Mouse (Mus musculus): ENCODE data around the gene Ormdl3. TPM values are rescaled to one million over a fixed set of nuclear protein-coding genes. Genes with fewer than 3 reads are reported as not detected.

The Ormdl3 gene
- polyA plus RNA-seq, 1 experiment = 43.5 TPM

- H3K36me3 ChIP-seq (ENCODE audit: control insufficient read depth, insufficient read depth) = no peaks in the 10 kb centered on the region
- TF ChIP-seq MYOD1 (IDR thresholded peaks at IDR 0.05; ENCODE audit: control insufficient read depth in 1 of 3, insufficient read length in 2 of 3, low read depth in 2 of 3) = no peak
- no peak for TF ChIP-seq TCF3 (IDR thresholded peaks at IDR 0.05; ENCODE audit: insufficient read length, low read depth)
- no peak for TF ChIP-seq E2F4 (IDR thresholded peaks at IDR 0.05; ENCODE audit: insufficient read depth)
- no peak for TF ChIP-seq TCF12 (IDR thresholded peaks at IDR 0.05; ENCODE audit: insufficient read depth, poor library complexity, severe bottlenecking)
- no peak for TF ChIP-seq POLR2A (IDR thresholded peaks at IDR 0.05; ENCODE audit: insufficient read length, low read depth)
- TF ChIP-seq MAX (IDR thresholded peaks at IDR 0.05; ENCODE audit: low read depth) = no peak
- TF ChIP-seq REST (IDR thresholded peaks at IDR 0.05; ENCODE audit: insufficient read depth, insufficient read length) = no peak
- no peak for TF ChIP-seq MYOG (IDR thresholded peaks at IDR 0.05; ENCODE audit: control insufficient read depth in 1 of 3, insufficient read depth in 1 of 3, insufficient read length in 2 of 3, low read depth in 2 of 3)
- no peak for TF ChIP-seq SRF (IDR thresholded peaks at IDR 0.05; ENCODE audit: control insufficient read depth, insufficient read length, low read depth)
- no peak for TF ChIP-seq CEBPB (IDR thresholded peaks at IDR 0.05; ENCODE audit: insufficient read depth, poor library complexity, severe bottlenecking)
- TF ChIP-seq USF1 (IDR thresholded peaks at IDR 0.05; ENCODE audit: low read depth) = no peak
- no peak for TF ChIP-seq POLR2AphosphoS2 (IDR thresholded peaks at IDR 0.05; ENCODE audit: insufficient read length, low read depth)
- no peaks in the 10 kb centered on the region for H3K79me2 ChIP-seq (ENCODE audit: control insufficient read depth, insufficient read depth)
- H3K27me3 ChIP-seq (ENCODE audit: control insufficient read depth, insufficient read depth, insufficient read length) = peaks cover 70% of the 10 kb centered on the region
- H3K4me2 ChIP-seq (ENCODE audit: low read depth) = no peak overlapping the region
- H3ac ChIP-seq (ENCODE audit: control insufficient read depth, insufficient read length) = no peak overlapping the region
- no peak overlapping the region for H3K4me3 ChIP-seq
These were observed 16.8 kb upstream of the Ormdl3 start for GRCm38 (mm10) chr11:98603953-98604352.

GRCm38 (mm10) chr11:98602090-98602690 lies 15.0 kb upstream of the Ormdl3 start:
- Histone ChIP-seq H3K4me3 (no peak overlapping the region), H3K27me3 (ENCODE audit: control insufficient read depth, insufficient read depth, insufficient read length) (peaks cover 76% of the 10 kb centered on the region), H3K4me2 (ENCODE audit: low read depth) (no peak overlapping the region), H3K79me2 (ENCODE audit: control insufficient read depth, insufficient read depth) (no peaks in the 10 kb centered on the region), H3K36me3 (ENCODE audit: control insufficient read depth, insufficient read depth) (no peaks in the 10 kb centered on the region), H3ac (ENCODE audit: control insufficient read depth, insufficient read length) (no peak overlapping the region)
- no peak for TF ChIP-seq REST (IDR thresholded peaks at IDR 0.05; ENCODE audit: insufficient read depth, insufficient read length)
- TF ChIP-seq TCF3 (IDR thresholded peaks at IDR 0.05; ENCODE audit: insufficient read length, low read depth) = no peak
- TF ChIP-seq POLR2A (IDR thresholded peaks at IDR 0.05; ENCODE audit: insufficient read length, low read depth) = no peak
- no peak for TF ChIP-seq MAX (IDR thresholded peaks at IDR 0.05; ENCODE audit: low read depth)
- TF ChIP-seq CEBPB (IDR thresholded peaks at IDR 0.05; ENCODE audit: insufficient read depth, poor library complexity, severe bottlenecking) = no peak
- TF ChIP-seq MYOD1 (IDR thresholded peaks at IDR 0.05; ENCODE audit: control insufficient read depth in 1 of 3, insufficient read length in 2 of 3, low read depth in 2 of 3) = no peak
- TF ChIP-seq USF1 (IDR thresholded peaks at IDR 0.05; ENCODE audit: low read depth) = no peak
- no peak for TF ChIP-seq MYOG (IDR thresholded peaks at IDR 0.05; ENCODE audit: control insufficient read depth in 1 of 3, insufficient read depth in 1 of 3, insufficient read length in 2 of 3, low read depth in 2 of 3)
- no peak for TF ChIP-seq E2F4 (IDR thresholded peaks at IDR 0.05; ENCODE audit: insufficient read depth)
- TF ChIP-seq SRF (IDR thresholded peaks at IDR 0.05; ENCODE audit: control insufficient read depth, insufficient read length, low read depth) = no peak
- TF ChIP-seq POLR2AphosphoS2 (IDR thresholded peaks at IDR 0.05; ENCODE audit: insufficient read length, low read depth) = no peak
- TF ChIP-seq TCF12 (IDR thresholded peaks at IDR 0.05; ENCODE audit: insufficient read depth, poor library complexity, severe bottlenecking) = no peak

GRCm38 (mm10) chr11:98599291-98599690 lies 12.1 kb upstream of the Ormdl3 start:
- no peak for TF ChIP-seq POLR2AphosphoS2 (IDR thresholded peaks at IDR 0.05; ENCODE audit: insufficient read length, low read depth)
- TF ChIP-seq USF1 (IDR thresholded peaks at IDR 0.05; ENCODE audit: low read depth) = no peak
- Histone ChIP-seq H3K27me3 (ENCODE audit: control insufficient read depth, insufficient read depth, insufficient read length) (peaks cover 60% of the 10 kb centered on the region), H3ac (ENCODE audit: control insufficient read depth, insufficient read length) (no peak overlapping the region), H3K4me3 (no peak overlapping the region), H3K4me2 (ENCODE audit: low read depth) (no peak overlapping the region), H3K36me3 (ENCODE audit: control insufficient read depth, insufficient read depth) (no peaks in the 10 kb centered on the region), H3K79me2 (ENCODE audit: control insufficient read depth, insufficient read depth) (no peaks in the 10 kb centered on the region)

- no peaks in the 10 kb centered on the region for H3K36me3 ChIP-seq (ENCODE audit: control insufficient read depth, insufficient read depth)
- H3ac ChIP-seq (ENCODE audit: control insufficient read depth, insufficient read length) = no peak overlapping the region
- H3K79me2 ChIP-seq (ENCODE audit: control insufficient read depth, insufficient read depth) = no peaks in the 10 kb centered on the region
- H3K4me3 ChIP-seq = no peak overlapping the region
- no peak overlapping the region for H3K4me2 ChIP-seq (ENCODE audit: low read depth)
- H3K27me3 ChIP-seq (ENCODE audit: control insufficient read depth, insufficient read depth, insufficient read length) = peaks cover 63% of the 10 kb centered on the region
- TF ChIP-seq USF1 (IDR thresholded peaks at IDR 0.05; ENCODE audit: low read depth) (no peak), MYOD1 (IDR thresholded peaks at IDR 0.05; ENCODE audit: control insufficient read depth in 1 of 3, insufficient read length in 2 of 3, low read depth in 2 of 3) (no peak), MAX (IDR thresholded peaks at IDR 0.05; ENCODE audit: low read depth) (no peak), TCF12 (IDR thresholded peaks at IDR 0.05; ENCODE audit: insufficient read depth, poor library complexity, severe bottlenecking) (no peak), SRF (IDR thresholded peaks at IDR 0.05; ENCODE audit: control insufficient read depth, insufficient read length, low read depth) (no peak), REST (IDR thresholded peaks at IDR 0.05; ENCODE audit: insufficient read depth, insufficient read length) (no peak), POLR2A (IDR thresholded peaks at IDR 0.05; ENCODE audit: insufficient read length, low read depth) (no peak), E2F4 (IDR thresholded peaks at IDR 0.05; ENCODE audit: insufficient read depth) (no peak), TCF3 (IDR thresholded peaks at IDR 0.05; ENCODE audit: insufficient read length, low read depth) (no peak), MYOG (IDR thresholded peaks at IDR 0.05; ENCODE audit: control insufficient read depth in 1 of 3, insufficient read depth in 1 of 3, insufficient read length in 2 of 3, low read depth in 2 of 3) (no peak), CEBPB (IDR thresholded peaks at IDR 0.05; ENCODE audit: insufficient read depth, poor library complexity, severe bottlenecking) (no peak), POLR2AphosphoS2 (IDR thresholded peaks at IDR 0.05; ENCODE audit: insufficient read length, low read depth) (no peak)
These were observed 11.7 kb upstream of the Ormdl3 start for GRCm38 (mm10) chr11:98598851-98599290.

- Histone ChIP-seq H3ac (ENCODE audit: control insufficient read depth, insufficient read length) (no peak within 1 kb of the TSS), H3K79me2 (ENCODE audit: control insufficient read depth, insufficient read depth) (no peaks in the 10 kb centered on the region), H3K4me2 (ENCODE audit: low read depth) (no peak within 1 kb of the TSS), H3K36me3 (ENCODE audit: control insufficient read depth, insufficient read depth) (no peaks in the 10 kb centered on the region), H3K4me3 (no peak within 1 kb of the TSS), H3K27me3 (ENCODE audit: control insufficient read depth, insufficient read depth, insufficient read length) (peaks cover 59% of the 10 kb centered on the region)
- TF ChIP-seq REST (IDR thresholded peaks at IDR 0.05; ENCODE audit: insufficient read depth, insufficient read length) = no peak
- TF ChIP-seq SRF (IDR thresholded peaks at IDR 0.05; ENCODE audit: control insufficient read depth, insufficient read length, low read depth) = no peak
- TF ChIP-seq POLR2AphosphoS2 (IDR thresholded peaks at IDR 0.05; ENCODE audit: insufficient read length, low read depth) = no peak
- TF ChIP-seq USF1 (IDR thresholded peaks at IDR 0.05; ENCODE audit: low read depth) = no peak
- TF ChIP-seq TCF12 (IDR thresholded peaks at IDR 0.05; ENCODE audit: insufficient read depth, poor library complexity, severe bottlenecking) = no peak
- no peak for TF ChIP-seq TCF3 (IDR thresholded peaks at IDR 0.05; ENCODE audit: insufficient read length, low read depth)
- TF ChIP-seq MYOD1 (IDR thresholded peaks at IDR 0.05; ENCODE audit: control insufficient read depth in 1 of 3, insufficient read length in 2 of 3, low read depth in 2 of 3) = no peak
- no peak for TF ChIP-seq CEBPB (IDR thresholded peaks at IDR 0.05; ENCODE audit: insufficient read depth, poor library complexity, severe bottlenecking)
- TF ChIP-seq MAX (IDR thresholded peaks at IDR 0.05; ENCODE audit: low read depth) = no peak
- no peak for TF ChIP-seq POLR2A (IDR thresholded peaks at IDR 0.05; ENCODE audit: insufficient read length, low read depth)
- TF ChIP-seq E2F4 (IDR thresholded peaks at IDR 0.05; ENCODE audit: insufficient read depth) = no peak
- no peak for TF ChIP-seq MYOG (IDR thresholded peaks at IDR 0.05; ENCODE audit: control insufficient read depth in 1 of 3, insufficient read depth in 1 of 3, insufficient read length in 2 of 3, low read depth in 2 of 3)
These were observed 10.8 kb upstream of the Ormdl3 start, which contains the start of gene Lrrc3c for GRCm38 (mm10) chr11:98597991-98598390. TSS of gene Lrrc3c (plus strand) at chr11:98598291.

Measured in myocyte (in vitro differentiated cells).